Mouse (Mus musculus) bone marrow, adult 2 months (tissue): ENCODE results near the gene Eml2.

Experiments
- CTCF ChIP-seq: fragments of 200-500 bp; IDR thresholded peaks from 2 replicates; pipeline ENCODE4 v1.5.1; 2011; ENCODE audit warnings: low read length, control low read depth; ENCODE audit not compliant: control insufficient read depth, insufficient read depth
- POLR2A ChIP-seq: fragments of 200-500 bp; IDR thresholded peaks from 2 replicates; pipeline ENCODE4 v1.6.1; 2011; ENCODE audit warnings: low read depth, mild to moderate bottlenecking, control low read depth, low read length, borderline replicate concordance; ENCODE audit not compliant: control insufficient read depth

DNA sequence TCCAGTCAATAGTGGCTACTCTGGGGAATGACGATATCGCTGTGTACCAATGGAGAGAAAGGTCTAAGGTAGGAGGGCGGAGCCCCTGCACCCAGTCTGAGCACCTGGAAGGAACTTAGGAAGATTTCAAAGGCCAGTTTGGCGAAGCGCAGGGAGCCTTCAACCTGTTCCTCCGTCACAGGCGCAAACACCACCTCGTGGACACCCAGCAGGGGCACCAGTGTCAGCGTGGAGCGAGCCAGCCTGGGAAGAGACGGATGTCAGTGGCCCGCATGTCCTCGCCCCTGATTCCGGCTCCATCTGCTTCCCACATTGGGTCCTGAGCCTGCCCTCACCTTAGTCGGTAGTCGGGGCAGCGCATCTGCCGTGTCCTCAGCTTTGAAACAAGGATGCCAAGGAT, 16.8 kb upstream of the Eml2 start:
- TF ChIP-seq POLR2A = no peak
- TF ChIP-seq CTCF = no peak
